Mouse (Mus musculus) neural tube, embryonic 15.5 days (tissue): ENCODE measurements at regions not wholly inside any gene's neighbourhood (a gene's known extent, or its start where the extent isn't known, plus 50 kb on each side); places are given as distances from the start of the nearest gene placed in this dataset.

Source experiments
- ATAC-seq: fragments of 200-750 bp; cut with Nextera tagmentation; 2 replicates; pipeline ENCODE4 v1.8.0; 2017; ENCODE audit warnings: mild to moderate bottlenecking, moderate TSS enrichment, moderate library complexity; ENCODE audit not compliant: low FRiP score
- H3K27ac ChIP-seq: fragments of 300-500 bp; sonication (generic); replicated peaks from 2 replicates; pipeline ENCODE4 v1.5.1; 2015; ENCODE audit warnings: mild to moderate bottlenecking, inconsistent platforms
- H3K27me3 ChIP-seq: fragments of 300-500 bp; sonication (generic); replicated peaks from 2 replicates; pipeline ENCODE4 v1.6.1; 2015; ENCODE audit warnings: inconsistent platforms
- H3K36me3 ChIP-seq: fragments of 300-500 bp; sonication (generic); 2 replicates; pipeline ENCODE4 v1.6.1; 2015; ENCODE audit warnings: inconsistent platforms
- H3K4me1 ChIP-seq: fragments of 300-500 bp; sonication (generic); 2 replicates; pipeline ENCODE4 v1.6.1; 2015; ENCODE audit warnings: inconsistent platforms
- H3K4me2 ChIP-seq: fragments of 300-500 bp; sonication (generic); 2 replicates; pipeline ENCODE4 v1.6.1; 2015; ENCODE audit warnings: inconsistent platforms, mild to moderate bottlenecking, moderate library complexity
- H3K4me3 ChIP-seq: fragments of 300-500 bp; sonication (generic); replicated peaks from 2 replicates; pipeline ENCODE4 v1.5.1; 2015; ENCODE audit warnings: mild to moderate bottlenecking, inconsistent platforms
- H3K9ac ChIP-seq: fragments of 300-500 bp; sonication (generic); replicated peaks from 2 replicates; pipeline ENCODE4 v1.6.1; 2015; ENCODE audit warnings: mild to moderate bottlenecking, inconsistent platforms
- H3K9me3 ChIP-seq: fragments of 300-500 bp; sonication (generic); replicated peaks from 2 replicates; pipeline ENCODE4 v1.6.1; 2016; ENCODE audit warnings: inconsistent platforms
- WGBS: fragments of 180-500 bp; shearing (Covaris S2); methylation state at CpG from one replicate; pipeline ENCODE4 v1.1.7; 2015; ENCODE audit warnings: mixed read lengths; 5-methylcytosine and 5-hydroxymethylcytosine counted together

- Histone ChIP-seq H3K4me3 (no peak overlapping the region), H3K4me1 (no peaks in the 10 kb centered on the region), H3K9me3 (no peaks in the 10 kb centered on the region), H3K27me3 (no peaks in the 10 kb centered on the region), H3K9ac (no peak overlapping the region), H3K4me2 (no peak overlapping the region), H3K36me3 (no peaks in the 10 kb centered on the region), H3K27ac (no peak overlapping the region)
- WGBS: 74% methylated on average over 5 of the region's 5 CpGs
- no peak for ATAC-seq
Observed at GRCm38 (mm10) chr4:105437141-105437540, 280.0 kb downstream of the Plpp3 start.

- 0 out of 2 replicates have a peak overlapping the region, but pooled peaks have one; percentile 19 for H3K27ac ChIP-seq
- H3K9ac ChIP-seq: no peak overlapping the region
- H3K4me1 ChIP-seq: peaks cover 6% of the 10 kb centered on the region
- H3K27me3 ChIP-seq: no peaks in the 10 kb centered on the region
- H3K4me2 ChIP-seq: peak overlapping the region; percentile 14; the same call in 1 of the 2 replicates
- H3K36me3 ChIP-seq: no peaks in the 10 kb centered on the region
- WGBS: 39% methylated on average over 11 of the region's 11 CpGs
- ATAC-seq: no peak
- H3K4me3 ChIP-seq: no peak overlapping the region
- no peaks in the 10 kb centered on the region for H3K9me3 ChIP-seq
Observed at GRCm38 (mm10) chr4:105449046-105449860, 292.1 kb downstream of the Plpp3 start.

- H3K9ac ChIP-seq: no peak overlapping the region
- H3K36me3 ChIP-seq: no peaks in the 10 kb centered on the region
- peaks cover 6% of the 10 kb centered on the region for H3K4me1 ChIP-seq
- no peak for ATAC-seq
- H3K9me3 ChIP-seq: no peaks in the 10 kb centered on the region
- no peaks in the 10 kb centered on the region for H3K27me3 ChIP-seq
- WGBS: 94% methylated on average over 4 of the region's 4 CpGs
- no peak overlapping the region for H3K4me2 ChIP-seq
- no peak overlapping the region for H3K27ac ChIP-seq
- no peak overlapping the region for H3K4me3 ChIP-seq
Observed at GRCm38 (mm10) chr4:105450881-105451280, 293.7 kb downstream of the Plpp3 start.

- no peak overlapping the region for H3K4me2 ChIP-seq
- H3K36me3 ChIP-seq: no peaks in the 10 kb centered on the region
- no peak overlapping the region for H3K27ac ChIP-seq
- 84% methylated on average over 2 of the region's 2 CpGs for WGBS
- H3K4me3 ChIP-seq: no peak overlapping the region
- H3K9me3 ChIP-seq: no peaks in the 10 kb centered on the region
- no peak overlapping the region for H3K9ac ChIP-seq
- no peaks in the 10 kb centered on the region for H3K27me3 ChIP-seq
- H3K4me1 ChIP-seq: peaks cover 6% of the 10 kb centered on the region
- ATAC-seq: no peak
Observed at GRCm38 (mm10) chr4:105451871-105452270, 294.7 kb downstream of the Plpp3 start.

- Histone ChIP-seq H3K27me3 (no peaks in the 10 kb centered on the region), H3K9ac (no peak overlapping the region), H3K9me3 (no peaks in the 10 kb centered on the region), H3K4me2 (no peak overlapping the region), H3K4me1 (no peaks in the 10 kb centered on the region), H3K4me3 (no peak overlapping the region), H3K36me3 (no peaks in the 10 kb centered on the region), H3K27ac (peak overlapping the region; percentile 9; the same call in 1 of the 2 replicates)
- 56% methylated on average over 11 of the region's 11 CpGs for WGBS
- ATAC-seq: no peak
Observed at GRCm38 (mm10) chr4:105456955-105457621, 299.9 kb downstream of the Plpp3 start.

GRCm38 (mm10) chr4:105459991-105460688 is 303.0 kb downstream of the Plpp3 start:
- Histone ChIP-seq H3K4me1 (no peaks in the 10 kb centered on the region), H3K9ac (no peak overlapping the region), H3K36me3 (no peaks in the 10 kb centered on the region), H3K27me3 (no peaks in the 10 kb centered on the region), H3K9me3 (no peaks in the 10 kb centered on the region), H3K4me3 (no peak overlapping the region), H3K27ac (no peak overlapping the region), H3K4me2 (no peak overlapping the region)
- no peak for ATAC-seq
- 84% methylated on average over 3 of the region's 3 CpGs for WGBS

GRCm38 (mm10) chr4:105460689-105461005 is 303.5 kb downstream of the Plpp3 start:
- no peaks in the 10 kb centered on the region for H3K36me3 ChIP-seq
- H3K27ac ChIP-seq: no peak overlapping the region
- no peaks in the 10 kb centered on the region for H3K9me3 ChIP-seq
- H3K27me3 ChIP-seq: no peaks in the 10 kb centered on the region
- no peak overlapping the region for H3K4me2 ChIP-seq
- ATAC-seq: no peak
- no peaks in the 10 kb centered on the region for H3K4me1 ChIP-seq
- 18% methylated on average over 2 of the region's 2 CpGs for WGBS
- no peak overlapping the region for H3K9ac ChIP-seq
- no peak overlapping the region for H3K4me3 ChIP-seq

GRCm38 (mm10) chr4:105467811-105468210 is 310.7 kb downstream of the Plpp3 start:
- Histone ChIP-seq H3K27ac (no peak overlapping the region), H3K36me3 (no peaks in the 10 kb centered on the region), H3K4me1 (no peaks in the 10 kb centered on the region), H3K27me3 (no peaks in the 10 kb centered on the region), H3K4me2 (no peak overlapping the region), H3K9me3 (no peaks in the 10 kb centered on the region), H3K9ac (no peak overlapping the region), H3K4me3 (no peak overlapping the region)
- ATAC-seq: no peak
- WGBS: 94% methylated on average over 7 of the region's 7 CpGs

GRCm38 (mm10) chr4:105469300-105469821 is 312.2 kb downstream of the Plpp3 start:
- no peaks in the 10 kb centered on the region for H3K27me3 ChIP-seq
- no peak overlapping the region for H3K27ac ChIP-seq
- H3K9me3 ChIP-seq: no peaks in the 10 kb centered on the region
- no peak overlapping the region for H3K4me2 ChIP-seq
- WGBS: 78% methylated on average over 6 of the region's 6 CpGs
- no peak overlapping the region for H3K9ac ChIP-seq
- H3K36me3 ChIP-seq: no peaks in the 10 kb centered on the region
- H3K4me3 ChIP-seq: no peak overlapping the region
- no peaks in the 10 kb centered on the region for H3K4me1 ChIP-seq
- no peak for ATAC-seq

GRCm38 (mm10) chr4:105474765-105475560 is 314.7 kb upstream of the Gm12728 start:
- peak; percentile 78; the same call in 1 of the 2 replicates for ATAC-seq
- Histone ChIP-seq H3K9me3 (no peaks in the 10 kb centered on the region), H3K4me2 (no peak overlapping the region), H3K36me3 (no peaks in the 10 kb centered on the region), H3K27me3 (no peaks in the 10 kb centered on the region), H3K9ac (no peak overlapping the region), H3K27ac (no peak overlapping the region), H3K4me1 (peaks cover 12% of the 10 kb centered on the region), H3K4me3 (no peak overlapping the region)
- 11% methylated on average over 11 of the region's 11 CpGs for WGBS

GRCm38 (mm10) chr4:105476332-105476731 is 313.3 kb upstream of the Gm12728 start:
- no peak overlapping the region for H3K4me2 ChIP-seq
- H3K4me3 ChIP-seq: no peak overlapping the region
- no peaks in the 10 kb centered on the region for H3K9me3 ChIP-seq
- 24% methylated on average over 4 of the region's 4 CpGs for WGBS
- peak overlapping the region; percentile 54 for H3K27ac ChIP-seq
- H3K36me3 ChIP-seq: no peaks in the 10 kb centered on the region
- ATAC-seq: no peak
- peaks cover 12% of the 10 kb centered on the region for H3K4me1 ChIP-seq
- no peak overlapping the region for H3K9ac ChIP-seq
- H3K27me3 ChIP-seq: no peaks in the 10 kb centered on the region
